Mouse (Mus musculus): ENCODE measurements around the gene Stap2.

Stap2 gene

GRCm38 (mm10) chr17:55960791-55961190 lies 44.6 kb downstream of the Stap2 start:
- in situ Hi-C loops (cut with MboI, MseI), result loop anchor here (10.0 kb wide), 1 partner anchor 54 kb away; no protein-coding TSS in a partner anchor

GRCm38 (mm10) chr17:55959946-55960740 lies 45.2 kb downstream of the Stap2 start:
- in situ Hi-C loops (cut with MboI, MseI), result loop anchor here (10.0 kb wide), 1 partner anchor 55 kb away; no protein-coding TSS in a partner anchor

GRCm38 (mm10) chr17:55958918-55959728 lies 46.3 kb downstream of the Stap2 start, which contains the start of gene Yju2:
Gene Yju2, plus strand, starts transcription at chr17:55959099.
- in situ Hi-C loops (cut with MboI, MseI), result no loop called here

- in situ Hi-C loops (cut with MboI, MseI), result no loop called here
These were observed 46.8 kb downstream of the Stap2 start for GRCm38 (mm10) chr17:55958584-55958886.

GRCm38 (mm10) chr17:55957726-55958583 lies 47.4 kb downstream of the Stap2 start:
- in situ Hi-C loops (cut with MboI, MseI), result no loop called here

DNA sequence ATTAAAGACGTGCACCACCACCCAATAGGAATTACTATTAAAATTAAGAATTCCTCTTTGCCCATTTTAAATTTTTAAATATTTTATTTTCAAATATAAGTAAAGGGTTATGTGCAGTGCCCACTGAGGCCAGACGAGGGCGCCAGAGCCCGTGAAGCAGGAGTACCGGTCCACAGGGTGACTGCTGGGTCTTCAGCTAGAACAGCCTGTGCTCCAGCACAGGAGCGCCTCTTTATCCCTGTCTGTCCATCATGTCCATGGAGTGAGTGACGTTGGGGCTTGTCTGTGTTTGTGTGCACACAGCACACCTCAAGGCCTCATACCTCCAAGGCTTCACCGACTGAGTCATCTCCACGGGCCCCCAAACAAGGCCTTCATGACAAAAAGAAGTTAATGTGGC lies 48.2 kb downstream of the Stap2 start:
- in situ Hi-C loops (cut with MboI, MseI), result no loop called here

DNA sequence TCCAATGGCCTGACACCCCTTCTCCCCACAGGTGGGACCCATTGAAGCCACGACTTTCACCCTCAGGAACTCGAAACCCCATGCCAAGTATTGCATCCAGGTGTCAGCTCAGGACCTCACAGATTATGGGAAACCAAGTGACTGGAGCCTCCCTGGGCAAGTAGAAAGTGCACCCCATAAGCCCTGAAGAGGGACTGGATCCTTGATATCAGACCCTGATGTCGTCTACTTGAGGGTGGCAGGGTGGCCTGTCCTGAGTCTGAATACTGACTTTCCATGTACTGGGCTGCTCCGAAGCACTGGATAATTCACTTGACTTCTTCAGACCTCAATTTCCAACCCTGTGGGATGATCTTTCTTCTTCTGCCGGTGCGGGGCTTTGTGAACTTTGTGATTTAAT lies 48.8 kb downstream of the Stap2 start:
- in situ Hi-C loops (cut with MboI, MseI), result no loop called here

DNA sequence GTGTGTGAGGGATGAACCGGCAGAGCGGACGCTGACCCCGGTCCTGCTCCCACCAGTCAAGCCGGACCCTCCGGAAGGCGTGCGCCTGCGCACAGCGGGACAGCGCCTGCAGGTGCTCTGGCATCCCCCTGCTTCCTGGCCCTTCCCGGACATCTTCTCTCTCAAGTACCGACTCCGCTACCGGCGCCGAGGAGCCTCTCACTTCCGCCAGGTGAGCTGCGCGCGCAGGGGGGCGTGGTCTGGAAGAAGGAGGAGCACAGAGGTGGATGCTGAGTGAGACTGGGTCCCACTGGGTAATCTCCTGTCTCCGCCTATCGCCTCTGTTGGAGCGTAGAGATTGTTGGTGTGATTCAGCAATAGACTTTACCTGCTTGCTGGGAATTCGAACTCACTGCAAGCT lies 49.3 kb downstream of the Stap2 start:
- in situ Hi-C loops (cut with MboI, MseI), result no loop called here

DNA sequence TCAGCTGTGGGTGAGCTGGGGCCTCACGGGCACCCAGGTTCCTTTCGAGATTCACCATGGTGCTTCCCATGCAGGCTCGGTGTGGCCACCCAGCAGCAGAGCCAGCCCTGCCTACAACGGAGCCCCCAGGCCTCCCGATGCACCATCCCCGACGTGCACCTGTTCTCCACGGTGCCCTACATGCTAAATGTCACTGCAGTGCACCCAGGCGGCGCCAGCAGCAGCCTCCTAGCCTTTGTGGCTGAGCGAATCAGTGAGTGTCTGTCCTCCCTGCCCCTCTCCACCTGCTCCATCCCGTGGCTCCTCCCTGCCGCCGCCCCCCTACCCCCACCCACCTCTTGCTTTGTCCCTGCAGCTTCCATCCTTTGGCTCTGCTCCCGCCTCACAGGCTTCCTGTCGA lies 51.2 kb downstream of the Stap2 start:
- in situ Hi-C loops (cut with MboI, MseI), result no loop called here

DNA sequence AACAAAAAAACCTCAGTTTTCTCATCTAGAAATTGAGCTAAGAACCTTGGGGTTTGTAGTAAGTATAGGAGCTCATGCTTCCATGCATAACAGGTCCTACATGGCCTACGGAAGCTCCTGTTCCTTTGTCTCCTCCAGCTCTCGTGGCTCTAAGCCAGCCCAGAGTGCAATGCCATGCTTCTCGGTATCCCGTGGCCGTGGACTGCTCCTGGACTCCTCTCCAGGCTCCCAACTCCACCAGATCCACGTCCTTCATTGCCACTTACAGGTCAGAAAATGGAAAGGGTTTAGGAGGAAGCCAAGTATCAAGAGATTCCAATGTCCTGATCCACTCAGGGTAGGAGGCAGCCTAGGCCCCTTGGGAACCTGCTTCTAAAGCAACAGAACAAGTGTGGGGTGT lies 51.6 kb downstream of the Stap2 start:
- in situ Hi-C loops (cut with MboI, MseI), result no loop called here

DNA sequence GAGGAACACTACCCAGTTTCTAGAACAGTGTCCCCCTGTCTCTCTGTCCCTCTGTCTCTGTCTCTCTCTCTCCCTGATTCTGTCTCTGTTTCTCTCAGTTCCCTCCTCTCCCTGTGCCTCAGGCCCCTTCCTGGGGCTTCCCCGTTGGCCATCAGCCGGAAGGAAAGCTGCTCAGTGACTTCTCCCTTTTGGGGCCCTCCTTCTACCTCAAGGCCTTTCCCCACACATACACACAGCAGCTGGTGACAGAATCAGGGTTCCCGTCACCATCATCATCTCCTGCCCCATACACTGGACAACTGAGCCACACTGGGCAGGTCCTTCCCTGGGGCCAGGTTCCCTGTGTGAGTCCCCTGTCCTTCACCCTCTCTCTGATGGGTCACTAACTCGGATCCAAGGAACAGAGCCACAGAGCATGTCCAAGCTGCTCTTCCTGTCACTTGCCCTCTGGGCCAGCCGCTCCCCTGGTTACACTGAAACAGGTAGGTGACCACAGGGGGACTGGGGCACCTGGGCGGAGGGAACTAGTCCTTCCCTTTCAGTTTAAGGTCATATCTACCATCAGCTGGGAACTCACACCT lies 52.8 kb downstream of the Stap2 start, which contains the start of gene Ebi3:
Ebi3 (plus strand) TSS at position 194 of the 581 bp plus-strand sequence.
- in situ Hi-C loops (cut with MboI, MseI), result no loop called here

DNA sequence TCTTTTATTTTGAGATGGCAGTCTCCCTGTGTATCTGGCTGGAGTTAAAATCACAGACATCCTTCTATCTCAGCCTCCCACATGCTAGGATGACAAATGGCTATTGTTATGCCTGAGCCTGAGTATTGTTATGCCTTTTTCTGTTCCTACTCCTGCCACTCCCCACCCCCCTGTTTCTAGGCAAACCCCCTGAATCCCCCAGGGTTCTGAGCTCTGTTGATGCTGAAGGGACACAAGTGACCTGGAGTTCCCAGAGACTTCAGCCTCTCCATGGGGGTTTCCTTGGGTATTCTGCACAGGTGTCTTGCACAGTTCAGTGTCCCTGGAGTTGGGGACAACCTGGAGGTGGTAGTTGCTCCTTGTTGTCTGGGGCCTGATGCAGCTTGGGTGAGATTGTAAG lies 53.3 kb downstream of the Stap2 start:
- in situ Hi-C loops (cut with MboI, MseI), result no loop called here

DNA sequence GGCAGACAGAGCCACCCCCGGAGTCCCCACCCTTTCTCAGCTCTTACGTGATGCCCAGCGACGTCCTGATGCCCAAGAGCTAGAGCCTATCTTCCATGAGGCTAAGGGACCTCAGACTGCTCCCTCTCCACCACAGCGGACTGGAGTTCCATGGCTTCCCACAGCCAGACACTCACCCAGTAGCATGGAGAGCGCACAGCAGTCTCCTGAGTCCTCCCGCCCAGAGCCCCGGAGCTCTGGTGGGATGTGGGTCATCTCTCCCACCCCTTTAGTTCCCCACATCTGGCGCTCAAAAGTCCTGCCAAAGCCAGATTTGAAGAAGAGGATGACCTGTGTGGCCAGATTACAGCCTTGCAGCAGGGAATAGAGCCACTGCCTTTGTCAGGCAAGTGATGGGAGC lies 54.8 kb downstream of the Stap2 start:
- in situ Hi-C loops (cut with MboI, MseI), result no loop called here

DNA sequence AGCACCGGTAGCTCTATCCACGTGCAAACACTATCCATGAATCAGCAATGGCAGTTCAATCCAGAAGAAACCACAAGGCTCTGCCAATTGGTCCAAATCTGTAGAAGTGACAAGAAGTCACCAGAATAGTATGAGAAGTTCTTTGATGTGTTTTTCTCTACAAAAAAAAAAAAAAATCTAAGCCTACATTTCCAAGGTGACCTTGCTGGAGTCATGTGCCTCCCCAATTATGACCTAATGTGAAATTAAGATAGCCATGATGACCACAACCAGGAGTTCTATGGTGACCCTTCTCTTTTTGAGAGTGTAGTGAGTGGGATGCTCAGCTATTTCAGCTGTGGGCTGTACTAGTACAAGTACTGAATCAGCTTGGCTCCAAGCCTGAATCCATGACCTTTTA lies 56.0 kb downstream of the Stap2 start, which contains the start of gene Zfp119b:
Zfp119b (minus strand) TSS at position 101 of the 400 bp plus-strand sequence.
- in situ Hi-C loops (cut with MboI, MseI), result loop anchor here (10.0 kb wide), 1 partner anchor 245 kb away; no protein-coding TSS in a partner anchor

DNA sequence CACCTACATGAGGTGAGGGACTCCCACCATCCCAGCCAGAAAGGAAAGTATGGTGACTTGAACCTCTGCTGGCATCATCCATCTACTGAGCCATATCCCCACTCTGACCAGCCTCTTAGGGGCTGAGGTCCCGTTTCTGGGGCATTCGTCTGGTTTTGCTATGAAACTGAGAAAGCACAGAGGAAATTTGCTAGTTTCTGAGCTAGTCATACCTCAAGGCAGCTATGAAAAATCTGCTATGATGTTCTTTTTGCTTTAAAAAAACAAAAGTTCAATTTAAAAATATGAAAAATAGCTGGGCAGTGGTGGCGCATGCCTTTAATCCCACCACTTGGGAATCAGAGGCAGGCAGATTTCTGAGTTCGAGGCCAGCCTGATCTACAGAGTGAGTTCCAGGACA lies 56.7 kb downstream of the Stap2 start:
- in situ Hi-C loops (cut with MboI, MseI), result loop anchor here (10.0 kb wide), 1 partner anchor 244 kb away; no protein-coding TSS in a partner anchor

All from T-helper 1 cell (primary cell).